Mouse (Mus musculus) naive thymus-derived CD4-positive, alpha-beta T cell, adult 2 months (primary cell): ENCODE results near the gene Irak1bp1.

Source experiments
- DNase-seq: peaks from one replicate; pipeline ENCODE4 v3.0.0-alpha.2; 2011; ENCODE audit warnings: low read depth

Irak1bp1 gene

GRCm38 (mm10) chr9:82829007-82829689, at the start of gene Irak1bp1:
Gene Irak1bp1 (plus strand): TSS chr9:82829540.
- DNase-seq: peak; percentile 24

GRCm38 (mm10) chr9:82788375-82788774, 41.0 kb upstream of the Irak1bp1 start:
- DNase-seq: no peak

- DNase-seq: no peak
Observed at GRCm38 (mm10) chr9:82800360-82800759, 29.0 kb upstream of the Irak1bp1 start.

- no peak for DNase-seq
Observed at GRCm38 (mm10) chr9:82807129-82807528, 22.2 kb upstream of the Irak1bp1 start.

- DNase-seq: no peak
Observed at GRCm38 (mm10) chr9:82807635-82808034, 21.7 kb upstream of the Irak1bp1 start.

GRCm38 (mm10) chr9:82812172-82812963, 17.0 kb upstream of the Irak1bp1 start:
- no peak for DNase-seq

GRCm38 (mm10) chr9:82814536-82814935, 14.8 kb upstream of the Irak1bp1 start:
- DNase-seq: no peak

- DNase-seq: no peak
Observed at GRCm38 (mm10) chr9:82815257-82815785, 14.0 kb upstream of the Irak1bp1 start.

GRCm38 (mm10) chr9:82826426-82826825, 2.9 kb upstream of the Irak1bp1 start:
- no peak for DNase-seq

GRCm38 (mm10) chr9:82829693-82830430, 522 bp downstream of the Irak1bp1 start:
- DNase-seq: peak; percentile 91

GRCm38 (mm10) chr9:82831891-82832290, 2.6 kb downstream of the Irak1bp1 start:
- DNase-seq: no peak

GRCm38 (mm10) chr9:82835921-82836320, 6.6 kb downstream of the Irak1bp1 start:
- no peak for DNase-seq

- no peak for DNase-seq
Observed at GRCm38 (mm10) chr9:82842671-82843070, 13.3 kb downstream of the Irak1bp1 start.

- DNase-seq: peak; percentile 11
Observed at GRCm38 (mm10) chr9:82854040-82854439, 24.7 kb downstream of the Irak1bp1 start.

- no peak for DNase-seq
Observed at GRCm38 (mm10) chr9:82854973-82855614, 25.8 kb downstream of the Irak1bp1 start.

- no peak for DNase-seq
Observed at GRCm38 (mm10) chr9:82856241-82856640, 26.9 kb downstream of the Irak1bp1 start.

GRCm38 (mm10) chr9:82860805-82861204, 31.5 kb downstream of the Irak1bp1 start:
- DNase-seq: no peak

- no peak for DNase-seq
Observed at GRCm38 (mm10) chr9:82861316-82861715, 32.0 kb downstream of the Irak1bp1 start.

- DNase-seq: no peak
Observed at GRCm38 (mm10) chr9:82861775-82862430, 32.6 kb downstream of the Irak1bp1 start.

- DNase-seq: no peak
Observed at GRCm38 (mm10) chr9:82866121-82866520, 36.8 kb downstream of the Irak1bp1 start.

- no peak for DNase-seq
Observed at GRCm38 (mm10) chr9:82867698-82868097, 38.4 kb downstream of the Irak1bp1 start.
